Mouse (Mus musculus): ENCODE measurements around the gene Plin5. TPM values are rescaled to one million over a fixed set of nuclear protein-coding genes. Genes with fewer than 3 reads are reported as not detected.
A peak's percentile ranks its signal among the peaks of the same experiment; 100 is the strongest.

Plin5 gene
- polyA plus RNA-seq, 1 experiment from 2014 or later: 0.10 TPM

DNA sequence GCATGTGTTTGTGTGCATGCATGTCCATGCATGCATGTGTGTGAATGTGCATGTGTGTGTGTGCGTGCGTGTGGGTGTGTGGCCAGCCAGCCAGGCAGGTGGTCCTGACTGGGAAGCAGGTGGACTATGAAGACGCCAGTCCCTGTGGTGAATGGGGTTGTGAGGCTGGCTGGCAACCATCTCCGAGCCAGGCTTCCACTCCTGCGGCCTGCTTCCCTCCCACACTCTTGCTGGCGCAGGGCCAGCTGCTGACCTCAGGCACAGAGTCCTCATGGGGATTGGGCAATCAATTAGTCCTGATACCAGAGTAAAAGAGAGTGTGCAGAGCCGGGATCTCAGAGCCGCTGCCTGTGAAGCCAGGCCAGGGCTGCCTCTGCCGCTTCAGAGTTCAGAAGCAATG, 36.2 kb upstream of the Plin5 start:
- no peak overlapping the region for H3K27ac ChIP-seq (ENCODE audit: low read depth, low read length)
- no peaks in the 10 kb centered on the region for H3K9me3 ChIP-seq (ENCODE audit: control insufficient read depth)
- TF ChIP-seq CTCF (IDR thresholded peaks at IDR 0.05; ENCODE audit: low read depth): no peak
- peak; percentile 73 for ATAC-seq
- H3K36me3 ChIP-seq (ENCODE audit: control insufficient read depth, insufficient read depth): no peaks in the 10 kb centered on the region
- H3K4me2 ChIP-seq (replicated peaks; ENCODE audit: low read depth): no peak overlapping the region
- WGBS: 24% methylated on average over 9 of the region's 9 CpGs
- H3K4me3 ChIP-seq (ENCODE audit: low read depth, low read length): no peak overlapping the region
- no peak overlapping the region for H3K9ac ChIP-seq (ENCODE audit: low read depth, low read length)
- H3K4me1 ChIP-seq (replicated peaks; ENCODE audit: control insufficient read depth, insufficient read depth, low read length): no peaks in the 10 kb centered on the region; the same call in 1 of the 2 replicates
- peaks cover 28% of the 10 kb centered on the region for H3K27me3 ChIP-seq (replicated peaks; ENCODE audit: control insufficient read depth, insufficient read depth, low read length)

DNA sequence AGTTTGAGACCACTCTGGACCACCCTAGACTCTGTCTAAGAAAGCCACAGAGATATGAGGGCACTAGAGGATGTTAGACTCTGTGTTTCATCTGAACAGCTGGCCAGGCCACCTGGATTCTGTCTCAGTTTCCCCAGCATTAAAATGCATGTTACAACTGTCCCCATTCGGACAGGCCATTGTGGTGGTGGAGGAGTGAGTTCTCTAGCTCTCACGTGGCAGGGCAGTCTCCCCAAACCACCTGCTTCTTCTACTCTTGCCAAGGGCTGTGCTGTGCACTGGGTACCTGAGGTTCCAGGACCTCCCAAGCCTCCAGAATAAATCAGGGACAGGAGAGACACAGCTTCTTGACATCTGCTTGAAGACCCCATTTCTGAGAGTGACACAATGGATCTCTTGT, 32.5 kb upstream of the Plin5 start:
- Histone ChIP-seq H3K9me3 (ENCODE audit: control insufficient read depth) (no peaks in the 10 kb centered on the region), H3K4me3 (ENCODE audit: low read depth, low read length) (no peak overlapping the region), H3K27ac (ENCODE audit: low read depth, low read length) (no peak overlapping the region), H3K27me3 (replicated peaks; ENCODE audit: control insufficient read depth, insufficient read depth, low read length) (peaks cover 29% of the 10 kb centered on the region), H3K9ac (ENCODE audit: low read depth, low read length) (no peak overlapping the region), H3K4me2 (replicated peaks; ENCODE audit: low read depth) (no peak overlapping the region), H3K36me3 (ENCODE audit: control insufficient read depth, insufficient read depth) (no peaks in the 10 kb centered on the region), H3K4me1 (replicated peaks; ENCODE audit: control insufficient read depth, insufficient read depth, low read length) (no peaks in the 10 kb centered on the region; the same call in 1 of the 2 replicates)
- no peak for TF ChIP-seq CTCF (IDR thresholded peaks at IDR 0.05; ENCODE audit: low read depth)
- WGBS: 51% methylated on average over 2 of the region's 2 CpGs
- no peak for ATAC-seq

DNA sequence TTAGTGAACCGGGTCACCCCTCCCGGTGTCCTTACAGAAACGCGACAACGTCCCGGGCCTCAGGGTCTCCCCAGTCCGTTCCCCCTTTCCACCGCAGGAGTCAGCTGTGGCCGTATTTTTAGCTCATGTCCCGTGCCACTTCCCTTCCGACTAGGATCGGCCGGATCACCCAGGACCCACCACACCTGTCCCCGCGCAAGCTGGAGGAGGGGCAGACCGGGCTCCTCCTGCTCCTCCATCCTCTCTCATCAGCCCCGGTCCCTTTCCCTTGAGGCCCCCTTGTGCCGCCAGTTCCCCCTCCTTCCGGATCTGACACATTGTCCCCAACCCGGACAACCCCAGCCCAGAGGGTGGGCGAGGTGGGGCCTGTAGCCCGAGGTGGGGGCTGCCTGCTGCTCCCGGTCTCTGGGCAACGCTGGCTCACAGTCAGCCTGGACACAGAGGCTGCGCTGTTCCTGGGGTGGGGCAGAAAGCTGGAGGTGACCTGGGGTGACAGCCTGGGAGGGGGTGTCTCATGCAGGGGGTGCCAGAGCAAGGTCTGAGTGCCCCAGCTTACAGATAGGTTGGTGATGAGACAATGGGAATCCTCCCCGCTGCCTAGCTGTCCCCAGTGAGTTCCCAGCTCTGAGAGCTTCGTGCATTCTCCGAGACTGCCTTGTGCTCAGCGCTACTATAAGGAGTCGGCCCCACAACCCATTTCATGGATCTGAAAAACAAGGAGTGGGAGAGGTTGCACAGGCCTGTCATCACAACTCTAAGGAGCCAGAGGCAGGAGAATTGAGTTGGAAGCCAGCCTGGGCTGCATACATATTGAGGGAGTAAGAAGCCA, 31.6 kb upstream of the Plin5 start:
- no peak overlapping the region for H3K4me3 ChIP-seq (ENCODE audit: low read depth, low read length)

GRCm38 (mm10) chr17:56148280-56148679, 30.9 kb upstream of the Plin5 start:
- no peak overlapping the region for H3K27ac ChIP-seq (ENCODE audit: low read depth, low read length)
- peaks cover 42% of the 10 kb centered on the region for H3K27me3 ChIP-seq (replicated peaks; ENCODE audit: control insufficient read depth, insufficient read depth, low read length)
- H3K9me3 ChIP-seq (ENCODE audit: control insufficient read depth): no peaks in the 10 kb centered on the region
- H3K36me3 ChIP-seq (ENCODE audit: control insufficient read depth, insufficient read depth): no peaks in the 10 kb centered on the region
- ATAC-seq: no peak
- TF ChIP-seq CTCF (IDR thresholded peaks at IDR 0.05; ENCODE audit: low read depth): no peak
- no peaks in the 10 kb centered on the region; the same call in 1 of the 2 replicates for H3K4me1 ChIP-seq (replicated peaks; ENCODE audit: control insufficient read depth, insufficient read depth, low read length)
- no peak overlapping the region for H3K4me3 ChIP-seq (ENCODE audit: low read depth, low read length)
- no peak overlapping the region for H3K9ac ChIP-seq (ENCODE audit: low read depth, low read length)
- WGBS: 25% methylated on average over 9 of the region's 9 CpGs
- peak overlapping the region; percentile 30 for H3K4me2 ChIP-seq (replicated peaks; ENCODE audit: low read depth)

More for the DNA sequence above, 31.6 kb upstream of the Plin5 start:
- no peak for TF ChIP-seq CTCF (IDR thresholded peaks at IDR 0.05; ENCODE audit: low read depth)
- Histone ChIP-seq H3K27ac (ENCODE audit: low read depth, low read length) (no peak overlapping the region), H3K4me2 (replicated peaks; ENCODE audit: low read depth) (peak overlapping the region; percentile 30), H3K9me3 (ENCODE audit: control insufficient read depth) (no peaks in the 10 kb centered on the region), H3K9ac (ENCODE audit: low read depth, low read length) (no peak overlapping the region), H3K4me1 (replicated peaks; ENCODE audit: control insufficient read depth, insufficient read depth, low read length) (no peaks in the 10 kb centered on the region; the same call in 1 of the 2 replicates), H3K36me3 (ENCODE audit: control insufficient read depth, insufficient read depth) (no peaks in the 10 kb centered on the region), H3K27me3 (replicated peaks; ENCODE audit: control insufficient read depth, insufficient read depth, low read length) (peaks cover 36% of the 10 kb centered on the region)
- WGBS: 3% methylated on average over 26 of the region's 30 CpGs
- ATAC-seq: no peak

- Histone ChIP-seq H3K36me3 (ENCODE audit: control insufficient read depth, insufficient read depth) (no peaks in the 10 kb centered on the region), H3K27ac (ENCODE audit: low read depth, low read length) (no peak overlapping the region), H3K4me3 (ENCODE audit: low read depth, low read length) (no peak overlapping the region), H3K4me2 (replicated peaks; ENCODE audit: low read depth) (no peak overlapping the region), H3K4me1 (replicated peaks; ENCODE audit: control insufficient read depth, insufficient read depth, low read length) (no peaks in the 10 kb centered on the region; the same call in 1 of the 2 replicates), H3K27me3 (replicated peaks; ENCODE audit: control insufficient read depth, insufficient read depth, low read length) (peaks cover 47% of the 10 kb centered on the region), H3K9me3 (ENCODE audit: control insufficient read depth) (no peaks in the 10 kb centered on the region), H3K9ac (ENCODE audit: low read depth, low read length) (no peak overlapping the region)
- no peak for TF ChIP-seq CTCF (IDR thresholded peaks at IDR 0.05; ENCODE audit: low read depth)
- no peak for ATAC-seq
- 71% methylated on average over 12 of the region's 12 CpGs for WGBS
Observed at GRCm38 (mm10) chr17:56147420-56147819, 30.0 kb upstream of the Plin5 start.

GRCm38 (mm10) chr17:56146131-56146530, 28.7 kb upstream of the Plin5 start:
- H3K4me1 ChIP-seq (replicated peaks; ENCODE audit: control insufficient read depth, insufficient read depth, low read length): peaks cover 5% of the 10 kb centered on the region
- no peak overlapping the region for H3K9ac ChIP-seq (ENCODE audit: low read depth, low read length)
- H3K27ac ChIP-seq (ENCODE audit: low read depth, low read length): no peak overlapping the region
- 25% methylated on average over 9 of the region's 9 CpGs for WGBS
- H3K27me3 ChIP-seq (replicated peaks; ENCODE audit: control insufficient read depth, insufficient read depth, low read length): peaks cover 60% of the 10 kb centered on the region
- H3K4me2 ChIP-seq (replicated peaks; ENCODE audit: low read depth): no peak overlapping the region
- no peaks in the 10 kb centered on the region for H3K36me3 ChIP-seq (ENCODE audit: control insufficient read depth, insufficient read depth)
- H3K4me3 ChIP-seq (ENCODE audit: low read depth, low read length): no peak overlapping the region
- no peak for TF ChIP-seq CTCF (IDR thresholded peaks at IDR 0.05; ENCODE audit: low read depth)
- H3K9me3 ChIP-seq (ENCODE audit: control insufficient read depth): no peaks in the 10 kb centered on the region
- no peak for ATAC-seq

All from intestine, postnatal 0 days (tissue).